Mouse (Mus musculus): Measurements from ENCODE around the gene Eid2b. TPM values are rescaled to one million over a fixed set of nuclear protein-coding genes. Genes with fewer than 3 reads are reported as not detected.

The Eid2b gene
- total RNA-seq, 1 experiment from 2014 or later, result 10.2 TPM

Other genes with a start within 250 kb of the Eid2b start
- gene Psmc4, start 227.6 kb upstream of the Eid2b start, total RNA-seq (2017), result 125 to 153 TPM (median 125 TPM) in 3 replicates
- not detected in 3 replicates for gene Fcgbp, start 206.5 kb upstream of the Eid2b start, total RNA-seq (2017)
- gene 9530053A07Rik, start 148.3 kb upstream of the Eid2b start, total RNA-seq (2017), result not detected in 3 replicates
- 53.4 to 77.1 TPM (median 61.5 TPM) in 3 replicates for gene Fbl, start 108.0 kb upstream of the Eid2b start, total RNA-seq (2017)
- gene Dyrk1b, start 98.3 kb upstream of the Eid2b start, total RNA-seq (2017), result 2.9 to 5.9 TPM (median 3.4 TPM) in 3 replicates
- gene Eid2, start 9.9 kb upstream of the Eid2b start, total RNA-seq (2017), result 0.29 to 0.39 TPM in 2 of 3 replicates, not detected in the other
- not detected in 3 replicates for gene Selenov, start 13.4 kb downstream of the Eid2b start, total RNA-seq (2017)
- gene Dll3, start 24.5 kb downstream of the Eid2b start, total RNA-seq (2017), result not detected in 3 replicates
- gene Timm50, start 34.3 kb downstream of the Eid2b start, total RNA-seq (2017), result 12.4 to 37.0 TPM (median 19.8 TPM) in 3 replicates
- gene Supt5, start 61.0 kb downstream of the Eid2b start, total RNA-seq (2017), result 118 to 138 TPM (median 122 TPM) in 3 replicates
- gene Rps16, start 72.9 kb downstream of the Eid2b start, total RNA-seq (2017), result 691 to 731 TPM (median 723 TPM) in 3 replicates
- gene Plekhg2, start 94.9 kb downstream of the Eid2b start, total RNA-seq (2017), result 8.4 to 13.1 TPM (median 12.7 TPM) in 3 replicates
- 140 to 403 TPM (median 154 TPM) in 3 replicates for gene Zfp36, start 102.5 kb downstream of the Eid2b start, total RNA-seq (2017)
- 6.9 to 12.3 TPM (median 12.0 TPM) in 3 replicates for gene Med29, start 115.0 kb downstream of the Eid2b start, total RNA-seq (2017)
- gene Paf1, start 115.2 kb downstream of the Eid2b start, total RNA-seq (2017), result 162 to 264 TPM (median 189 TPM) in 3 replicates
- 496 to 674 TPM (median 637 TPM) in 3 replicates for gene Gmfg, start 159.7 kb downstream of the Eid2b start, total RNA-seq (2017)
- gene Lrfn1, start 174.2 kb downstream of the Eid2b start, total RNA-seq (2017), result 0.78 to 1.3 TPM in 2 of 3 replicates, not detected in the other
- not detected in 3 replicates for gene Ifnl2, start 232.7 kb downstream of the Eid2b start, total RNA-seq (2017)
- not detected in 3 replicates for gene Ifnl3, start 245.1 kb downstream of the Eid2b start, total RNA-seq (2017)